Mouse (Mus musculus) megakaryocyte, embryonic 14.5 days (primary cell): ENCODE measurements at regions not wholly inside any gene's neighbourhood (a gene's known extent, or its start where the extent isn't known, plus 50 kb on each side); places are given as distances from the start of the nearest gene placed in this dataset.

Experiments
- H3K27me3 ChIP-seq: replicated peaks from 2 replicates; pipeline ENCODE3; 2012; ENCODE audit warnings: inconsistent platforms
- H3K36me3 ChIP-seq: replicated peaks from 2 replicates; pipeline ENCODE3; 2012; ENCODE audit warnings: low read length, inconsistent platforms, mixed read lengths
- H3K4me1 ChIP-seq: 2 replicates; pipeline ENCODE4 v1.6.1; 2012; ENCODE audit warnings: inconsistent platforms
- H3K4me3 ChIP-seq: replicated peaks from 2 replicates; pipeline ENCODE3; 2012; ENCODE audit warnings: moderate library complexity, mild to moderate bottlenecking, inconsistent platforms
- H3K9me3 ChIP-seq: 2 replicates; pipeline ENCODE4 v1.6.1; 2012; ENCODE audit warnings: inconsistent platforms
- FLI1 ChIP-seq: IDR thresholded peaks from 2 replicates; pipeline ENCODE4 v1.6.1; 2012; ENCODE audit warnings: low read length, inconsistent platforms, mixed read lengths
- GATA1 ChIP-seq: IDR thresholded peaks from 3 replicates; pipeline ENCODE4 v1.6.1; 2012; ENCODE audit warnings: mixed read lengths, low read length, inconsistent platforms, borderline replicate concordance

GRCm38 (mm10) chr10:114957909-114958308, 155.8 kb upstream of the Trhde start:
- no peak overlapping the region for H3K4me3 ChIP-seq
- TF ChIP-seq GATA1 (no peak), FLI1 (no peak)
- H3K9me3 ChIP-seq = peaks cover 21% of the 10 kb centered on the region
- H3K4me1 ChIP-seq = no peaks in the 10 kb centered on the region
- H3K36me3 ChIP-seq = no peaks in the 10 kb centered on the region
- H3K27me3 ChIP-seq = no peaks in the 10 kb centered on the region

GRCm38 (mm10) chr10:114956257-114956656, 154.2 kb upstream of the Trhde start:
- peaks cover 20% of the 10 kb centered on the region for H3K9me3 ChIP-seq
- no peak for TF ChIP-seq GATA1
- H3K36me3 ChIP-seq = no peaks in the 10 kb centered on the region
- no peak overlapping the region for H3K4me3 ChIP-seq
- H3K4me1 ChIP-seq = no peaks in the 10 kb centered on the region
- H3K27me3 ChIP-seq = no peaks in the 10 kb centered on the region

- H3K36me3 ChIP-seq = no peaks in the 10 kb centered on the region
- no peak for TF ChIP-seq FLI1
- TF ChIP-seq GATA1 = no peak
- no peak overlapping the region for H3K4me3 ChIP-seq
- H3K27me3 ChIP-seq = no peaks in the 10 kb centered on the region
- peaks cover 20% of the 10 kb centered on the region for H3K9me3 ChIP-seq
- no peaks in the 10 kb centered on the region for H3K4me1 ChIP-seq
Measured at GRCm38 (mm10) chr10:114955608-114956007, 153.5 kb upstream of the Trhde start.

GRCm38 (mm10) chr10:114953358-114953757, 151.3 kb upstream of the Trhde start:
- no peaks in the 10 kb centered on the region for H3K27me3 ChIP-seq
- no peaks in the 10 kb centered on the region for H3K4me1 ChIP-seq
- peaks cover 29% of the 10 kb centered on the region for H3K9me3 ChIP-seq
- H3K36me3 ChIP-seq = no peaks in the 10 kb centered on the region
- no peak overlapping the region for H3K4me3 ChIP-seq
- TF ChIP-seq GATA1 (no peak), FLI1 (no peak)

GRCm38 (mm10) chr10:114949194-114949593, 147.1 kb upstream of the Trhde start:
- no peaks in the 10 kb centered on the region for H3K4me1 ChIP-seq
- H3K36me3 ChIP-seq = no peaks in the 10 kb centered on the region

GRCm38 (mm10) chr10:114924746-114925145, 122.6 kb upstream of the Trhde start:
- no peaks in the 10 kb centered on the region for H3K27me3 ChIP-seq
- H3K9me3 ChIP-seq = peaks cover 12% of the 10 kb centered on the region
- H3K4me1 ChIP-seq = no peaks in the 10 kb centered on the region
- TF ChIP-seq FLI1 = no peak
- TF ChIP-seq GATA1 = no peak
- H3K4me3 ChIP-seq = no peak overlapping the region
- H3K36me3 ChIP-seq = no peaks in the 10 kb centered on the region

More at GRCm38 (mm10) chr10:114949194-114949593, 147.1 kb upstream of the Trhde start:
- Histone ChIP-seq H3K4me3 (no peak overlapping the region), H3K9me3 (peaks cover 34% of the 10 kb centered on the region), H3K27me3 (no peaks in the 10 kb centered on the region)
- TF ChIP-seq FLI1 = no peak
- no peak for TF ChIP-seq GATA1

- H3K4me1 ChIP-seq = no peaks in the 10 kb centered on the region
- no peak overlapping the region for H3K4me3 ChIP-seq
- TF ChIP-seq FLI1 = no peak
- no peak for TF ChIP-seq GATA1
- H3K27me3 ChIP-seq = no peaks in the 10 kb centered on the region
- H3K36me3 ChIP-seq = no peaks in the 10 kb centered on the region
- H3K9me3 ChIP-seq = peaks cover 22% of the 10 kb centered on the region
Measured at GRCm38 (mm10) chr10:114913971-114914370, 111.9 kb upstream of the Trhde start.

- Histone ChIP-seq H3K9me3 (peaks cover 12% of the 10 kb centered on the region), H3K27me3 (no peaks in the 10 kb centered on the region)
- TF ChIP-seq GATA1 = no peak
- no peak for TF ChIP-seq FLI1
Measured at GRCm38 (mm10) chr10:114891916-114892315, 89.8 kb upstream of the Trhde start.

GRCm38 (mm10) chr10:114890726-114891430, 88.8 kb upstream of the Trhde start:
- H3K27me3 ChIP-seq = no peaks in the 10 kb centered on the region
- TF ChIP-seq FLI1 (no peak), GATA1 (no peak)
- no peak overlapping the region for H3K4me3 ChIP-seq

More at GRCm38 (mm10) chr10:114891916-114892315, 89.8 kb upstream of the Trhde start:
- Histone ChIP-seq H3K36me3 (no peaks in the 10 kb centered on the region), H3K4me1 (no peaks in the 10 kb centered on the region), H3K4me3 (no peak overlapping the region)

GRCm38 (mm10) chr10:114871201-114871600, 69.1 kb upstream of the Trhde start:
- no peak for TF ChIP-seq FLI1
- no peak for TF ChIP-seq GATA1
- no peaks in the 10 kb centered on the region for H3K36me3 ChIP-seq
- peaks cover 28% of the 10 kb centered on the region for H3K9me3 ChIP-seq
- H3K4me3 ChIP-seq = no peak overlapping the region
- H3K4me1 ChIP-seq = no peaks in the 10 kb centered on the region
- no peaks in the 10 kb centered on the region for H3K27me3 ChIP-seq

More at GRCm38 (mm10) chr10:114890726-114891430, 88.8 kb upstream of the Trhde start:
- Histone ChIP-seq H3K9me3 (peaks cover 12% of the 10 kb centered on the region), H3K4me1 (no peaks in the 10 kb centered on the region), H3K36me3 (no peaks in the 10 kb centered on the region)
